Mouse (Mus musculus): ENCODE data around the gene Afdn.

DNA sequence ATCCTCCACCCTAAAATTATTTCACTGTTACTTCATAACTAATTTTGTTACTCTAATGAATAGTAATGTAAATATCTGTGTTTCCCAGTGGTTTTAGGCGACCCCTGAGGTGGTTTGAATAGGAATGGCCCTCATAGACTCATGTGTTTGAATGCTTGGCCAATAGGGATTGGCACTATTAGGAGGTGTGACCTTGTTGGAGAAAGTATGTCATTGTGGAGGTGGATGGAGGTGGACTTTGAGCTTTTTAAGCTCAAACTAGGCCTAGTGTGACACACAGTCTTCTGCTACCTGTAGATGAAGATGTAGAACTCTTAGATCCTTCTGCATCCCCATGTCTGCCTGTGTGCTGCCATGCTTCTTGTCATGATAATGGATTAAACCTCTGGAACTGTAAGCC is 37.4 kb downstream of the Afdn start:
- TF ChIP-seq POLR2A (IDR thresholded peaks at IDR 0.05; ENCODE audit: borderline replicate concordance, low read depth, low read length) (no peak), CTCF (IDR thresholded peaks at IDR 0.05; ENCODE audit: low read depth, low read length) (no peak)
